40 mouse cellular contexts compared by ENCODE assay signal in the genomic region with DNA sequence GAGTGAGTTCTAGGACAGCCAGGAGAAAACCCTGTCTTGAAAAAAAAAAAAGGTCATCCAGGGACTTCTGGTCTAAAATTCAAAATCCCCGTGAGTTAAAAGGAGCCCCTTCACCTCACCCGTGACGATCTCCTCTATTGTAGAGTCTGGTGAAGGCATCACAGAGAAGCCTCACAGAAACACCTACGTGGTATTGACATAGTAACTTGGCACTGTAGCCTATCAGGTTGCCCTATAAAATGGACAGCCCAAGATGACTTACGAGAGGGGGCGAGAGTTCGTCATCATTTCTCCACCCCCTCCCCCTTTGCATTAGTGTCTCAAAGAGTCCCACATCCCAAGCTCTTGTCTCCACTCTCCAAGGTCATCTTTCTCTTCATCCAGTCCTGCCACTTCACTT. TPM values are rescaled to one million over a fixed set of nuclear protein-coding genes. Genes with fewer than 3 reads are reported as not detected.
"Had no signal": no experiment of that assay in that cellular context is flagged by ENCODE, and none has a peak within 500 bp of the region (broad histone marks: within the 10 kb centered on the region; RNA-seq: fewer than 3 reads in every experiment).

No protein-coding gene starts in this region.

- H3K36me3 ChIP-seq: limb, embryonic 10.5 days; limb, embryonic 12.5 days; limb, embryonic 13.5 days; limb, embryonic 15.5 days; liver, embryonic 12.5 days; liver, embryonic 13.5 days; liver, embryonic 15.5 days; lung, embryonic 15.5 days; midbrain, embryonic 10.5 days; midbrain, embryonic 12.5 days; midbrain, embryonic 13.5 days; midbrain, embryonic 15.5 days; neural tube, embryonic 12.5 days; neural tube, embryonic 13.5 days had no signal

- H3K27me3 ChIP-seq: limb, embryonic 12.5 days; limb, embryonic 13.5 days; limb, embryonic 15.5 days; liver, embryonic 12.5 days; liver, embryonic 13.5 days; liver, embryonic 15.5 days; lung, embryonic 15.5 days; megakaryocyte, embryonic 14.5 days; midbrain, embryonic 12.5 days; midbrain, embryonic 13.5 days; midbrain, embryonic 15.5 days; neural tube, embryonic 12.5 days; neural tube, embryonic 13.5 days had no signal

- ATAC-seq: liver, embryonic 12.5 days; liver, postnatal 0 days; lung, postnatal 0 days; midbrain, embryonic 13.5 days; midbrain, embryonic 15.5 days; midbrain, embryonic 16.5 days had no signal

- H3K9ac ChIP-seq: limb, embryonic 12.5 days; limb, embryonic 13.5 days; limb, embryonic 15.5 days; liver, embryonic 12.5 days; liver, embryonic 13.5 days; liver, embryonic 14.5 days; liver, embryonic 15.5 days; liver, postnatal 0 days; lung, embryonic 14.5 days; lung, embryonic 15.5 days; midbrain, embryonic 12.5 days; midbrain, embryonic 13.5 days; midbrain, embryonic 15.5 days; neural tube, embryonic 12.5 days; neural tube, embryonic 13.5 days had no signal

- DNase-seq: left cerebral cortex, postnatal 4 days; liver; liver, embryonic 13.5 days; liver, postnatal 0 days; lung, adult 18-20 months; lung, adult 2 months; lung, embryonic 14.5 days; lung, postnatal 10 days; lung, postnatal 14 days; lung, postnatal 36 days; lung, postnatal 4 days; midbrain, embryonic 14.5 days had no signal

- H3K4me3 ChIP-seq: limb, embryonic 10.5 days; limb, embryonic 12.5 days; limb, embryonic 13.5 days; limb, embryonic 15.5 days; liver, embryonic 12.5 days; liver, embryonic 13.5 days; liver, embryonic 15.5 days; lung, embryonic 15.5 days; megakaryocyte, embryonic 14.5 days; midbrain, embryonic 10.5 days; midbrain, embryonic 12.5 days; midbrain, embryonic 13.5 days; midbrain, embryonic 15.5 days; myocyte; neural tube, embryonic 12.5 days; neural tube, embryonic 13.5 days had no signal

- H3K4me2 ChIP-seq: limb, embryonic 12.5 days; limb, embryonic 13.5 days; limb, embryonic 15.5 days; liver, embryonic 11.5 days; liver, embryonic 12.5 days; liver, embryonic 13.5 days; liver, embryonic 15.5 days; lung, embryonic 14.5 days; lung, embryonic 15.5 days; midbrain, embryonic 11.5 days; midbrain, embryonic 12.5 days; midbrain, embryonic 13.5 days; midbrain, embryonic 15.5 days; neural tube, embryonic 12.5 days; neural tube, embryonic 13.5 days had no signal

- H3K4me1 ChIP-seq: liver, embryonic 12.5 days; liver, embryonic 13.5 days; liver, embryonic 15.5 days; lung, embryonic 15.5 days; megakaryocyte, embryonic 14.5 days; midbrain, embryonic 15.5 days; neural tube, embryonic 12.5 days had no signal

- H3K27ac ChIP-seq: limb, embryonic 10.5 days; limb, embryonic 12.5 days; limb, embryonic 13.5 days; limb, embryonic 15.5 days; liver, embryonic 12.5 days; liver, embryonic 13.5 days; liver, embryonic 14.5 days; liver, embryonic 15.5 days; lung, embryonic 15.5 days; macrophage; midbrain, embryonic 10.5 days; midbrain, embryonic 12.5 days; midbrain, embryonic 13.5 days; midbrain, embryonic 15.5 days; neural tube, embryonic 12.5 days; neural tube, embryonic 13.5 days had no signal

- H3K9me3 ChIP-seq: limb, embryonic 10.5 days; limb, embryonic 12.5 days; limb, embryonic 13.5 days; limb, embryonic 15.5 days; liver, embryonic 12.5 days; liver, embryonic 13.5 days; liver, embryonic 15.5 days; lung, embryonic 15.5 days; midbrain, embryonic 10.5 days; midbrain, embryonic 12.5 days; midbrain, embryonic 13.5 days; midbrain, embryonic 15.5 days; neural tube, embryonic 12.5 days; neural tube, embryonic 13.5 days had no signal

RNA-seq across cellular contexts. Expression of a gene that starts 41.9 kb away (rescaled TPM):
- polyA plus RNA-seq: limb, embryonic 10.5 days; limb, embryonic 11.5 days; limb, embryonic 12.5 days; limb, embryonic 13.5 days; limb, embryonic 14.5 days; limb, embryonic 15.5 days; liver, adult 2 months; liver, embryonic 11.5 days; liver, embryonic 12.5 days; liver, embryonic 13.5 days; liver, embryonic 14.5 days; liver, embryonic 15.5 days; liver, embryonic 16.5 days; liver, postnatal 0 days; lung, adult 2 months; lung, embryonic 14.5 days; lung, embryonic 15.5 days; lung, embryonic 16.5 days; lung, postnatal 0 days; macrophage; midbrain, embryonic 10.5 days; midbrain, embryonic 11.5 days; midbrain, embryonic 12.5 days; midbrain, embryonic 13.5 days; midbrain, embryonic 14.5 days; midbrain, embryonic 15.5 days; midbrain, embryonic 16.5 days; midbrain, postnatal 0 days; myocyte; neural tube, embryonic 11.5 days; neural tube, embryonic 12.5 days; neural tube, embryonic 13.5 days had no signal
